Mouse (Mus musculus) liver, postnatal 0 days (tissue): ENCODE measurements around the gene Prnd.

ENCODE experiments used
- CTCF ChIP-seq: sonication (generic); IDR thresholded peaks from 2 replicates; pipeline ENCODE4 v1.5.1; 2016; ENCODE audit warnings: antibody characterized with exemption, low read depth
- EP300 ChIP-seq: IDR thresholded peaks from 2 replicates; pipeline ENCODE4 v1.6.1; 2016; ENCODE audit warnings: antibody characterized with exemption, low read depth, mild to moderate bottlenecking

GRCm38 (mm10) chr2:132001696-132002334, 51.2 kb downstream of the Prnd start:
- TF ChIP-seq CTCF: no peak
- no peak for TF ChIP-seq EP300
